18 mouse cellular contexts compared by ENCODE assay signal in the genomic region with DNA sequence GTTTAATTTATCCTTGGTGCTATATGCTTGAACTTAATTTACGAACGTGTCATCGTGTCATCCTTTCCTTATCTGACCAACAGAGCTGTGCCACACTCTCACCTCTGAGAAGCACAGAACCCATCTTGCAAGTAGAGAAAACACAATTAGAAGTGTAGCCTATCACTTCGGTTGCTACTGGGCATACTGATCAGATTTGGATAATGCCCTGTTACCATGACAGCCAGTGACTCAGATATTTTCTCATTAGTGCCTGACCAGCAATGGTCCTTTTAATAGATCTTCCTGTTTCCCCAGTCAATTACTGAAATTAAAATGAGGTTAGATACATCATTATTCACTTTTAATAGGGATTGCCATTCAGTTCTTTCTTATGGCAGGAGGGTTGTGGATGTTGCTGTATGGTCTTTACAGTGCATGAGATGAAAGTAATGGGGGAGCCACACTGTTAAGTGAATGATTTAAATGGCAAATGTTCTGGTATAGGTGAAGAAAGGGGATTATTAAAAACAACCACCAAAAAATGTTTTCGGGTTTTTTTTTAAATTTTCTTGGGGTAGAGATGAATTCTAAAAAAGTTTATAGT.
DNase-seq lines count a peak whose midpoint lies in the region; ATAC-seq and TF ChIP-seq lines count a peak whose summit lies in the region.
"Had no signal": no experiment of that assay in that cellular context is flagged by ENCODE, and none has a peak within 500 bp of the region (broad histone marks: within the 10 kb centered on the region; RNA-seq: fewer than 3 reads in every experiment).

No protein-coding gene starts in this region.

- 0 out of 2 replicates have a peak, but pooled peaks cover 5% of the 10 kb centered on the region for H3K4me1 ChIP-seq in hindbrain, embryonic 14.5 days (replicated peaks; ENCODE audit: control insufficient read depth, insufficient read depth, low read length)
- H3K4me1 ChIP-seq in hindbrain, embryonic 13.5 days (replicated peaks) = peaks cover 11% of the 10 kb centered on the region
- H3K4me1 ChIP-seq in hindbrain, postnatal 0 days (ENCODE audit: insufficient read depth, low read length) = no peaks in the 10 kb centered on the region
- H3K4me1 ChIP-seq: heart, embryonic 13.5 days; limb, embryonic 10.5 days had no signal

- no peaks in the 10 kb centered on the region for H3K27me3 ChIP-seq in hindbrain, embryonic 14.5 days (ENCODE audit: control insufficient read depth, insufficient read depth, low read length)
- no peaks in the 10 kb centered on the region for H3K27me3 ChIP-seq in hindbrain, embryonic 13.5 days
- H3K27me3 ChIP-seq in hindbrain, postnatal 0 days (ENCODE audit: insufficient read depth, low read length) = no peaks in the 10 kb centered on the region
- H3K27me3 ChIP-seq: heart, embryonic 13.5 days had no signal

- peak; percentile 26 for DNase-seq in hindbrain, embryonic 14.5 days (ENCODE audit: low spot score)
- DNase-seq in Muller cell, postnatal 12 days (ENCODE audit: inconsistent ontology term) = peak; percentile 38
- DNase-seq in brain, embryonic 14.5 days (ENCODE audit: low read depth) = peak; percentile 85
- peak; percentile 12 for DNase-seq in hindbrain, postnatal 0 days (ENCODE audit: low spot score)
- no peak for DNase-seq in right cerebral cortex, postnatal 4 days
- no peak for DNase-seq in cerebellum, adult 11-12 months
- DNase-seq: adrenal gland, adult 2 months; cerebellum, adult 9-10 months; heart, adult 11 months; kidney, adult 8-10 months; kidney, postnatal 25 days; liver, postnatal 0 days; lung, postnatal 10 days had no signal

- no peaks in the 10 kb centered on the region for H3K9me3 ChIP-seq in hindbrain, embryonic 14.5 days (ENCODE audit: control insufficient read depth, low read length)
- H3K9me3 ChIP-seq in hindbrain, embryonic 13.5 days = no peaks in the 10 kb centered on the region
- no peaks in the 10 kb centered on the region for H3K9me3 ChIP-seq in hindbrain, postnatal 0 days (ENCODE audit: low read length)
- H3K9me3 ChIP-seq: heart, embryonic 13.5 days; limb, embryonic 10.5 days had no signal

- H3K4me3 ChIP-seq in hindbrain, embryonic 14.5 days (replicated peaks; ENCODE audit: low read length) = no peak overlapping the region
- H3K4me3 ChIP-seq in hindbrain, embryonic 13.5 days = no peak overlapping the region
- no peak overlapping the region for H3K4me3 ChIP-seq in hindbrain, postnatal 0 days (ENCODE audit: low read length)
- H3K4me3 ChIP-seq: heart, embryonic 13.5 days; left cerebral cortex, adult 2 months; limb, embryonic 10.5 days had no signal

- H3K36me3 ChIP-seq in hindbrain, embryonic 14.5 days (replicated peaks; ENCODE audit: control insufficient read depth, insufficient read depth) = no peaks in the 10 kb centered on the region
- no peaks in the 10 kb centered on the region for H3K36me3 ChIP-seq in hindbrain, embryonic 13.5 days
- no peaks in the 10 kb centered on the region for H3K36me3 ChIP-seq in hindbrain, postnatal 0 days (ENCODE audit: insufficient read depth, low read length)
- H3K36me3 ChIP-seq: heart, embryonic 13.5 days; limb, embryonic 10.5 days had no signal

- no peak for ATAC-seq in hindbrain, embryonic 14.5 days (ENCODE audit: low FRiP score)
- ATAC-seq in hindbrain, embryonic 13.5 days (ENCODE audit: low FRiP score) = no peak
- ATAC-seq in hindbrain, postnatal 0 days = no peak
- ATAC-seq: inflammation-experienced regulatory T-cells, adult 6 months; liver, postnatal 0 days had no signal

- no peak for TF ChIP-seq CTCF in brain, embryonic 14.5 days (IDR thresholded peaks at IDR 0.05; ENCODE audit: borderline replicate concordance, extremely low read depth, insufficient read depth, insufficient read length)
- no peak for TF ChIP-seq CTCF in hindbrain, postnatal 0 days (IDR thresholded peaks at IDR 0.05; ENCODE audit: low read depth)

- no peak overlapping the region for H3K27ac ChIP-seq in hindbrain, embryonic 14.5 days
- no peak overlapping the region for H3K27ac ChIP-seq in hindbrain, embryonic 13.5 days
- H3K27ac ChIP-seq in hindbrain, postnatal 0 days = no peak overlapping the region
- H3K27ac ChIP-seq: heart, embryonic 13.5 days; left cerebral cortex, adult 2 months; limb, embryonic 10.5 days had no signal

- no peak overlapping the region for H3K9ac ChIP-seq in hindbrain, embryonic 14.5 days
- H3K9ac ChIP-seq in hindbrain, embryonic 13.5 days = no peak overlapping the region
- H3K9ac ChIP-seq in hindbrain, postnatal 0 days (replicated peaks; ENCODE audit: low read length) = no peak overlapping the region
- H3K9ac ChIP-seq: heart, embryonic 13.5 days; liver, postnatal 0 days had no signal

- no peak overlapping the region for H3K4me2 ChIP-seq in hindbrain, embryonic 14.5 days (replicated peaks)
- no peak overlapping the region for H3K4me2 ChIP-seq in hindbrain, embryonic 13.5 days
- no peak overlapping the region for H3K4me2 ChIP-seq in hindbrain, postnatal 0 days (ENCODE audit: low read depth, low read length)
- H3K4me2 ChIP-seq: heart, embryonic 13.5 days had no signal

- whole genome bisulfite sequencing in hindbrain, embryonic 14.5 days = 69% methylated on average over 5 of the region's 5 CpGs
- WGBS in hindbrain, embryonic 13.5 days = 62% methylated on average over 5 of the region's 5 CpGs
- 68% methylated on average over 5 of the region's 5 CpGs for WGBS in hindbrain, postnatal 0 days

- TF ChIP-seq POLR2A in brain, embryonic 14.5 days (IDR thresholded peaks at IDR 0.05; ENCODE audit: borderline replicate concordance, extremely low read depth, insufficient read depth, insufficient read length, poor library complexity, severe bottlenecking) = no peak

Comparison
In these comparisons a context has a peak if more than half of its experiments do, and no peak if none do; other contexts are left out.
1. DNase-seq: peak in hindbrain, embryonic 14.5 days (single experiment), Muller cell, postnatal 12 days (single experiment), brain, embryonic 14.5 days (single experiment) and hindbrain, postnatal 0 days (single experiment); none in right cerebral cortex, postnatal 4 days (single experiment) and cerebellum, adult 11-12 months (single experiment).